Mouse (Mus musculus): ENCODE data around the gene Nell1. TPM values are rescaled to one million over a fixed set of nuclear protein-coding genes. Genes with fewer than 3 reads are reported as not detected.

The Nell1 gene
- polyA plus RNA-seq, 1 experiment from 2014 or later = 7.8 TPM

DNA sequence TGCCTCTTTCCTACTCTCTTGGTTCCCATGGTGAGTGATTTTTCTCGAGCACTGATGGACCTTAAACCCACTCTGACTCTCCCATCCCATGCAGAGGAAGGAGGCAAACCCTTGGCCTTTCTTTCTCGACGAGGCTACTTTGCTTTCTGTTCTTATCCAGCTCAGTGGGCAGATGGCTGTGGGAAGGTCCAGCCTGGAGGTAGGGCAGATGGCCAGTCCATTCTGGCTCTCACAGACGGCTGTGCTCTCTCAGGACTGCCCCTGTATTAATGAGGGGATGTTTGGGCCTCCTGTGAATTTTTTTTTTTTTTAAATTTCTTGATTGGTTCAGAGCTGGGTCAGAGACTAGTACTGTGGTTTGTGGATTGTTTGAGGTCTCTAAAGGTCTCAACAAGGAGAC is 5.1 kb upstream of the Nell1 start:
- Histone ChIP-seq H3K36me3 (no peaks in the 10 kb centered on the region), H3K4me1 (peaks cover under 1% of the 10 kb centered on the region), H3K4me3 (no peak overlapping the region)

DNA sequence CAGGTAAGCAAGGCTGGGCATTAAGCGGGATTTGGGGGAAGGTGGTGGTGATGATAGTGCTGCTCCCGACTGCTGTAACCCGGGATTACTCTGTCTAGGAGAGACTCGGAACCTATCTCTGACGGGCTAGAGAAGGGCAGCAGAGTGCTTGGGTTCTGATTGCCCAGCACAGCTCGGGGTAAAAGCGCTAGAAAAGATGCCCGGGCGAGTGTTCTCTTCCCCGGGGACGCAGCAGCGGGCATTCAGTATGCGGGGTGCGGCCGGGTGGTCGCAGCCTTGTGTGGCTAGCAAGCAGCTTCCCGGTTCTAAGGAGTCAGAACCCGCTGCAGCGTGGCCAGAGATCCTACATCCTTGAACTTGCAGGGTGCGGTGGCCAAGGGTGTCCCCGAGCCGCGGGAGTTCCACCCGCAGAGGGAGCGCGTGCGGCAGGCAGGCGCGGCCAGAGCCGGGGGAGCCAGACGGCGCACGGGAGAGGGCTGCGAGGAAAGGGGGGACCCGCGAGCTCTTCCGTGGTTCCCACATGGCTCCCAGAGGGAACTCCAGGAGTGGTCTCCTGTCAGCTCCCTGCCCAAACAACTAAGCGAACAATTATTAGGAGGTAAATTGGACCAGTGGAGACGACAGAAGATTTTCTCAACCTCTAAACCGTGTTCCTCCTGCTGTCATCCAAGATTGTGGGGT is 917 bp downstream of the Nell1 start:
- peaks cover 90% of the 10 kb centered on the region for H3K27me3 ChIP-seq
- no peaks in the 10 kb centered on the region for H3K36me3 ChIP-seq
- H3K9me3 ChIP-seq (replicated peaks) = no peaks in the 10 kb centered on the region
- peak; percentile 65 for ATAC-seq (ENCODE audit: low FRiP score)
- H3K4me1 ChIP-seq = peaks cover 13% of the 10 kb centered on the region
- under 1% methylated on average over 40 of the region's 40 CpGs for WGBS
- peak overlapping the region; percentile 91 for H3K4me2 ChIP-seq (replicated peaks)
- peak overlapping the region; percentile 48 for H3K9ac ChIP-seq
- no peak overlapping the region for H3K27ac ChIP-seq
- H3K4me3 ChIP-seq = peak overlapping the region; percentile 51

More for the DNA sequence above, 5.1 kb upstream of the Nell1 start:
- Histone ChIP-seq H3K4me2 (replicated peaks) (no peak overlapping the region), H3K27ac (no peak overlapping the region), H3K27me3 (peaks cover 29% of the 10 kb centered on the region), H3K9me3 (replicated peaks) (no peaks in the 10 kb centered on the region), H3K9ac (no peak overlapping the region)
- no peak for ATAC-seq (ENCODE audit: low FRiP score)
- WGBS = 49% methylated on average over 4 of the region's 4 CpGs

DNA sequence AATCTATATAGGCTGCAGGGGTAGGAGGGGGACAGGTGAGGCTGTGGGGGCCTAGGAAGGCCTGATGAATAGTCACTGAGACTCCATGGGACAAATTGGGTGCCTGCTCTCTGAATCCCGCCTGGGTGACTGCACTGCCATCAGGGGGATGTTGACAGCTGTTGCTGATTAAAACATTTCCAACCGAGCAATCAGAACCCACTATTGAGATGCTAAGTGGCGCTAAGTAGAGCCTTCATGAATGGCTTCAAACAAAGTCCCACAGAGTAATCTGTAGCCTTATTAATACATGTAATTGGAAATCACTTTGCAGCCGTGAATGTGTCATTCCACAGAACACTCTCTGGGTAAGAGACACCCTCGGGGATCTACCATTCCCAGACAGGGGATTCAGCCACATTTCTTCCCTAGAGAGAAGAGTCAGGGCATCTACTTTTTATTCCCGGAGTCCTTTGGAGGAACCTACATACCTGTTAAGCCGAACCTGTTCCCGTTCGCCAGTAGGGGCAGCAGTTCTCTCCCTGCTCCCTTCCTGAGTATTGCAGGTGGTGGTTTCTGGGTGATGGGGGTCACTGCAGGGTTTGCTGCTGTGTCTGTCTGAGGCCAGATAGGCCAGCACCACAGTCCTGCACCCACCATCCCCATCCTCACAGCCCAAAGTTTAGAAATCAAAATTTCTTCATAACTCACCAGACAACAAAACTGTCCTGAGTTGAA is 7.0 kb downstream of the Nell1 start:
- Histone ChIP-seq H3K4me2 (replicated peaks) (no peak overlapping the region), H3K4me1 (no peaks in the 10 kb centered on the region), H3K4me3 (no peak overlapping the region), H3K27me3 (peaks cover 59% of the 10 kb centered on the region), H3K27ac (no peak overlapping the region), H3K36me3 (no peaks in the 10 kb centered on the region), H3K9me3 (replicated peaks) (no peaks in the 10 kb centered on the region), H3K9ac (no peak overlapping the region)
- WGBS = 20% methylated on average over 9 of the region's 9 CpGs
- no peak for ATAC-seq (ENCODE audit: low FRiP score)

DNA sequence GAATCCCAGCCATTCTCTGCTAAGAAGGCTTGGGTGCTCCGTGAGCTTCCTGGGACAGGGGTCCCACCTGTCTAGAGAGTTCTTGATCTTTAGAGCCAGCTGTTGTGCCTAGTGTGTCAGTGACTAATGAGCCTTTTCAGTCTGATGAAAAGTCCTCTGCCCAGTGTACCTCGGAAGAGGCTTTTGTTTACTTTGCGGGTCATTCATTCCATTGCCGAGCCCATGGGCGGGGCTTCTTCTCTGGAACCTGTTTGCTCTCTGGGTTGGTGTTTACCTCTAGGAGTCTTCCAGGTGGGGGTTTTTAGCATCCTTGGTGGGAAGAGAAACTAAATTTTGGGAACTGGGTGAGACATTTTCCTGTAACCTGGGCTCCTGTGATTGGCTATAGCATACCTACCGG is 10.0 kb downstream of the Nell1 start:
- no peaks in the 10 kb centered on the region for H3K36me3 ChIP-seq
- ATAC-seq (ENCODE audit: low FRiP score) = no peak
- H3K9ac ChIP-seq = no peak overlapping the region
- H3K4me1 ChIP-seq = no peaks in the 10 kb centered on the region
- no peak overlapping the region for H3K27ac ChIP-seq
- H3K27me3 ChIP-seq = peaks cover 29% of the 10 kb centered on the region
- H3K4me3 ChIP-seq = no peak overlapping the region
- WGBS = 23% methylated on average over 6 of the region's 6 CpGs
- H3K4me2 ChIP-seq (replicated peaks) = no peak overlapping the region
- no peaks in the 10 kb centered on the region for H3K9me3 ChIP-seq (replicated peaks)

DNA sequence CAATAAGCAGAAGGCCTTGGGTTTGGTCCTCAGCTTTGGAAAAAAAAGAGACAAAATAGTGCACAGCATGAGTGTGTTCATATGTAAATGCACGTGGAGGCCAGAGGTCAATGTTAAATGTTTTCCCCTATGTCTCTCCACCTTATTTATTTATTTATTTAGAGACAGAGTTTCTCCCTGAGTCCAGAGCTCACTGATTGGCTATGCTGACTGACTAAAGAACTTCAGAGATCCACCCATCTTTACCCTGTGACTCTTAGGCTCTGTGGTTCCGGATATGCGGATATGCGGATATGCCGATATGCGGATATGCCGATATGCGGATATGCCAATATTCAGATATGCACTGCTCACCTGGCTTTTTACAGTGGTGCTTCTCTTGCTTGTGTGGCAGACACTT is 11.3 kb downstream of the Nell1 start:
- Histone ChIP-seq H3K4me3 (no peak overlapping the region), H3K27ac (no peak overlapping the region), H3K4me2 (replicated peaks) (no peak overlapping the region), H3K9me3 (replicated peaks) (no peaks in the 10 kb centered on the region), H3K4me1 (no peaks in the 10 kb centered on the region), H3K9ac (no peak overlapping the region), H3K36me3 (no peaks in the 10 kb centered on the region), H3K27me3 (peaks cover 17% of the 10 kb centered on the region)
- no peak for ATAC-seq (ENCODE audit: low FRiP score)
- 90% methylated on average over 8 of the region's 8 CpGs for WGBS

DNA sequence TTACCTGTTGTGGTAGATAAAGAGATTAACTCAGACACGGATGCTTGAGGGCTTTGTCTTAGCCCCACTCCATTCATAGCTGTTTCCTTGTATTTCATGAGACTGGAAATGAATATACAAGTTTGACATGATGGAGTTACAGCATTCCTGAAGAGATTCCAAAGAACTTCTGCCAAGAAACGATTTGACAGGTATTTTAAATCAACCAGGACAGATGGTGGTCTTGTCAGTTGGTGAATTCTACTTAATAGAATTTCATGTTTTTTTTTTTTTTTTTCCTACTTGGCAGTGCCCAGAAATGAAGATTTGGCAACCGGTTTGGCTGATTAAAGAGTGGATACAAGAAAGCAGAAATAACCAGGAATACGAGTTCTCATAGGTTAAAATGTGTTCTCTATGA is 24.7 kb downstream of the Nell1 start:
- Histone ChIP-seq H3K9ac (no peak overlapping the region), H3K36me3 (no peaks in the 10 kb centered on the region), H3K27me3 (no peaks in the 10 kb centered on the region), H3K4me2 (replicated peaks) (no peak overlapping the region), H3K4me3 (no peak overlapping the region), H3K9me3 (replicated peaks) (no peaks in the 10 kb centered on the region), H3K27ac (no peak overlapping the region), H3K4me1 (no peaks in the 10 kb centered on the region)
- no peak for ATAC-seq (ENCODE audit: low FRiP score)
- 85% methylated on average over 4 of the region's 4 CpGs for WGBS

DNA sequence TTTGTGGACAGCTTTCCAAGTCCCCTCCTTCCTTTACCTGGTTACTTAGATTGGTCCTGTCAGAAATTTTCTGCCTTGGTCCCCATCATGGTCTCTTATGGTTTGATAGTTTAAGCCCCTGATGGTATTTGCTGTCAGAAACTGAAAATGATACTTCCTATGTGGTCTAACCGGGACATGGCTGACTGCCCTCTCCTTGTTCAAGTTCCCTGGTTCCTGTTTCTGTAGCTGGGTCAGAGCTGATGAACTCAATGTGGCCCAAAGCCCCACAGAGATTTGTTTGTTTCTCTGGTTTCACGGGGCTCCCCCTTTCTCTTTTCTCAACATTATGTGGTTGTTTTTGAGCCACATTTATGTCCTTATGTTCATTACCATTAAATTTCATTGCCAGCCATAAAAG is 30.6 kb downstream of the Nell1 start:
- Histone ChIP-seq H3K27ac (no peak overlapping the region), H3K4me3 (no peak overlapping the region), H3K4me2 (replicated peaks) (no peak overlapping the region), H3K9ac (no peak overlapping the region), H3K4me1 (no peaks in the 10 kb centered on the region), H3K9me3 (replicated peaks) (no peaks in the 10 kb centered on the region), H3K36me3 (no peaks in the 10 kb centered on the region), H3K27me3 (no peaks in the 10 kb centered on the region)
- WGBS = 63% methylated on average over 2 of the region's 2 CpGs
- ATAC-seq (ENCODE audit: low FRiP score) = no peak

DNA sequence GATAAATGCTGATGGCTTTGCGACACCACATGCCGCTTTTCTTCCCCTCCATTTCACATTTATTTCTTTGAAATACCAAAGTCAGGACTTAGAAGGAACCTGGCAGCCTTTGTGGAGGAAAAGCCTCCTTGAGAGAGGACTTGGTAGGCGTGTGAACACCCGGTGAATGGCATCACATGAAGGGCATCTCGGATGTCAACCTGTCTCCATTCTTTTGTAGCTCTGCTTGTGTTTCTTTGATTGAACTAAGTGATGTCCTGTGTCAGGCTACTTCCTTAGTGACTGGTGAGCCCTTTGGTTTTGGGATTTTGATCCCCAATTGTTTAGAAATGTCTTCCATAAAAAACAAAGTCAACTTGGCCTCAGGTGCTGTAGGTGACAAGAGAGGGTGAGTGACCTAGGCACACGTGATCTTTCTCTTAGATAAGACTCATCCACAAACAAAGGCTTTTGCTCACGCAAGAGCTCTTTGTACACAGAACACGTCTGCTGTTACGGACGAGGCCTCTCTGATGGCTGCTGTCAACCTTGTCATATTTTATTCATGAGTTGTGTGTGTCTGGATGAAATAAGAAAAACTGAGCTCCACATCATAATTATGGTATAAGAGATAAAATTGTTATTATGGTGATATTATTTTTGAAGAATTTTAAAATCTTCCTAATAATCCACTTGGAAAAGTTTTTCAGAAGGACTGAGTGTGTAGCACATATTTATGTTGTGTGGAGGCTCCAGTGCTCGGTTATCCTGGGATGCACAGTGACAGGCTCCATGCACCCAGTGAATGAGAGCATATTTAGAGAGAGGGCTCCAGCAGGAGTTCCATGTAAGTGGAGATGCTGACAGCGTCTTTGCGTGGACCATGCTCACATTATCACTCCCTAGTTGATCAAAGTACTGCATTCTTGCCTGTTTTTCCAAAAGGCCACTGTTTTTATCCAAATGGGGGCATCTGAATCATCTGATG is 60.8 kb downstream of the Nell1 start:
- no peak overlapping the region for H3K27ac ChIP-seq
- ATAC-seq (ENCODE audit: low FRiP score) = peak; percentile 74
- WGBS = 67% methylated on average over 13 of the region's 13 CpGs

DNA sequence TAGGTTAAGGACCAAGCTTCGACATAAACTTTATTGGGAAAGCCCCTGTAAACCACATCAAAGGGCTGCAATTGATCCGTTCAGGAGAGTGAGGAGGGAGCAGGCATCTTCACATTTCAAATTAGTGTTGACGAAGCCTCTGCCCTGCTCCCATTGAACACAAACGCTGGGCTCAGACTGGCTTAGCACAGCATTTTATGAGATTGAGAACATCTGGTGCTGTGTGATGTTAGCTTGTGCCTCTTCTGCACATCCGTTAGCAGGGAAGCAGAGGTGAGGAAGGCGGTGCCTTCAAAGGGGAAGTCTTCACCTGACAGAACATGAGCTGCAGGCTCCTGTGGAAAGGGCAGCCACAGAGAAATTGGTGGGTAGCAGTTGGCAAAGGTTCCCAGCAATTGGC is 66.4 kb downstream of the Nell1 start:
- 63% methylated on average over 6 of the region's 6 CpGs for WGBS
- Histone ChIP-seq H3K4me3 (no peak overlapping the region), H3K36me3 (no peaks in the 10 kb centered on the region), H3K4me2 (replicated peaks) (no peak overlapping the region), H3K27me3 (no peaks in the 10 kb centered on the region), H3K4me1 (no peaks in the 10 kb centered on the region), H3K9me3 (replicated peaks) (no peaks in the 10 kb centered on the region), H3K27ac (no peak overlapping the region), H3K9ac (no peak overlapping the region)
- no peak for ATAC-seq (ENCODE audit: low FRiP score)

More for the DNA sequence above, 60.8 kb downstream of the Nell1 start:
- Histone ChIP-seq H3K9me3 (replicated peaks) (no peaks in the 10 kb centered on the region), H3K9ac (no peak overlapping the region), H3K4me1 (no peaks in the 10 kb centered on the region), H3K4me2 (replicated peaks) (no peak overlapping the region), H3K27me3 (no peaks in the 10 kb centered on the region), H3K4me3 (no peak overlapping the region), H3K36me3 (no peaks in the 10 kb centered on the region)

DNA sequence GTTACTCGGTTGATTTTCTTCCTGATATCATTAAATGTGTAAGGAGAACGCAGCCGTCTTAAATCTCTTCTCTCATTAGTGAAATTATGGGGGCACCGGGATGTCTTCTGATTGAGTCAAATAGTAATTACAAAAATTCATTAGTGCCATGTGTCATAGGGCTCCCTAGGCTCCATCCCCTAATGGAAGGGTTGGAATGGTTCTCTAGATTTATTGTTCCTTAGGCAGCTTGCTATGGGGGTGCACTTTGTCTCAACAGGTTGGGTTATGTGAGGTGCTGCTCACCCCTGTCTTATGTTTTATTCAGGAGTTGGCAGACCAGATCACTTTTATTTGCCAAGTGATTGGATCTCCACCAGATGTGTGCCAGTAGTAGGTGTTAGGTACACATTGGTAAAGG is 75.5 kb downstream of the Nell1 start:
- 90% methylated on average over 4 of the region's 4 CpGs for WGBS
- no peaks in the 10 kb centered on the region for H3K27me3 ChIP-seq
- H3K4me3 ChIP-seq = no peak overlapping the region
- H3K4me2 ChIP-seq (replicated peaks) = no peak overlapping the region
- H3K4me1 ChIP-seq = no peaks in the 10 kb centered on the region
- no peak for ATAC-seq (ENCODE audit: low FRiP score)
- H3K27ac ChIP-seq = no peak overlapping the region
- H3K9me3 ChIP-seq (replicated peaks) = no peaks in the 10 kb centered on the region
- H3K9ac ChIP-seq = no peak overlapping the region
- no peaks in the 10 kb centered on the region for H3K36me3 ChIP-seq

DNA sequence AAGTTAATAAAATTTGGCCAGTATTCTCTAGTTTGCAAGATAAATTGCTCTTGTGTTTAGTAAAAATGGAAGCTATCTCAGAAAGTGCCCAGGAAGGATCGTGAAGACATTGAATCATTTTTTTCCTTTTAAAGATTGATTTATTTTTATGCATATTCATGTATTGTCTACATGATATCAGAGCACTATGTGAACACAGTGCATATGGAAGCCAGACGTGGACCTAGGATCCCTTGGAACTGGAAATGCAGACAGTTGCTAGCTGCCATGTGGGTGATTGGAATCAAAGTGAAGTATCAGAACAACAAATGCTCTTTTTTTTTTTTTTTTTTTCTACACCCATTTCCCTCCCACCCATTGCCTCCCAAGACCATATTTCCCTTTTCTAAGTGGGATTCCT is 79.0 kb downstream of the Nell1 start:
- H3K9me3 ChIP-seq (replicated peaks) = no peaks in the 10 kb centered on the region
- no peak overlapping the region for H3K9ac ChIP-seq
- no peak overlapping the region for H3K27ac ChIP-seq
- H3K4me1 ChIP-seq = no peaks in the 10 kb centered on the region
- no peaks in the 10 kb centered on the region for H3K27me3 ChIP-seq
- WGBS = 84% methylated on average over 2 of the region's 2 CpGs
- no peak overlapping the region for H3K4me2 ChIP-seq (replicated peaks)
- no peak overlapping the region for H3K4me3 ChIP-seq
- no peaks in the 10 kb centered on the region for H3K36me3 ChIP-seq
- no peak for ATAC-seq (ENCODE audit: low FRiP score)

DNA sequence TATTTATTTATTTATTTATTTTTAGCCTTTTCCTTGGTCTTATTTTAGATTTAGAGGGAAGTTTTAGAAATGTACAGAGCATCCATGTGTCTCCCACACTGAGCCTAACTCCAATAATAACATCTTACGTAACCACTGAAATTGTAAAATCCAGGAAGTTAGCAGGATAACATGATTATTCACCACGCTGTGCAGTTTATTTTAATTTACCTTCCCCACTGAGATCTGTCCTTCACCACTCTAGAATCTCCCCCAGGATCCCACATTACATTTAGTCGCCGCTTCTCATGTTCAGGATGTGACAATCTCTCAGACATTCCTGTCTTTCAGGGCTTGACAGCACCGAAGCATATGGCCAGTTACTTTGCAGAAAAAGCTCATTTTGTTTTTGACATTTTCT is 119.8 kb downstream of the Nell1 start:
- no peaks in the 10 kb centered on the region for H3K27me3 ChIP-seq
- ATAC-seq (ENCODE audit: low FRiP score) = no peak
- H3K9ac ChIP-seq = no peak overlapping the region
- WGBS = 71% methylated on average over 5 of the region's 5 CpGs
- no peak overlapping the region for H3K27ac ChIP-seq
- no peak overlapping the region for H3K4me3 ChIP-seq
- no peak overlapping the region for H3K4me2 ChIP-seq (replicated peaks)
- H3K4me1 ChIP-seq = no peaks in the 10 kb centered on the region
- H3K9me3 ChIP-seq (replicated peaks) = no peaks in the 10 kb centered on the region
- no peaks in the 10 kb centered on the region for H3K36me3 ChIP-seq

All from hindbrain, embryonic 12.5 days (tissue).